Mouse (Mus musculus) intestine, embryonic 16.5 days (tissue): ENCODE data around the gene Ptpn3. TPM values are rescaled to one million over a fixed set of nuclear protein-coding genes. Genes with fewer than 3 reads are reported as not detected.

Experiments
- ATAC-seq: fragments of 200-750 bp; cut with Nextera tagmentation; 2 replicates; pipeline ENCODE4 v1.8.0; 2017; ENCODE audit warnings: moderate TSS enrichment, moderate library complexity
- H3K27ac ChIP-seq: fragments of 300-500 bp; sonication (generic); 2 replicates; pipeline ENCODE4 v1.5.1; 2014; ENCODE audit warnings: mild to moderate bottlenecking, low read length
- H3K27me3 ChIP-seq: fragments of 300-500 bp; sonication (generic); replicated peaks from 2 replicates; pipeline ENCODE4 v1.6.1; 2014; ENCODE audit warnings: low read length, control low read depth, mixed read lengths; ENCODE audit not compliant: control insufficient read depth, insufficient read depth
- H3K36me3 ChIP-seq: fragments of 300-500 bp; sonication (generic); 2 replicates; pipeline ENCODE4 v1.6.1; 2014; ENCODE audit warnings: low read length, control low read depth; ENCODE audit not compliant: control insufficient read depth, insufficient read depth
- H3K4me1 ChIP-seq: fragments of 300-500 bp; sonication (generic); 2 replicates; pipeline ENCODE4 v1.6.1; 2014; ENCODE audit warnings: low read length, control low read depth, mixed read lengths; ENCODE audit not compliant: control insufficient read depth, insufficient read depth
- H3K4me2 ChIP-seq: fragments of 300-500 bp; sonication (generic); 2 replicates; pipeline ENCODE4 v1.6.1; 2014; ENCODE audit warnings: low read depth, low read length, control low read depth
- H3K4me3 ChIP-seq: fragments of 300-500 bp; sonication (generic); 2 replicates; pipeline ENCODE4 v1.5.1; 2014; ENCODE audit warnings: mild to moderate bottlenecking, low read length
- H3K9ac ChIP-seq: fragments of 300-500 bp; sonication (generic); 2 replicates; pipeline ENCODE4 v1.6.1; 2014; ENCODE audit warnings: low read depth, low read length
- H3K9me3 ChIP-seq: fragments of 300-500 bp; sonication (generic); 2 replicates; pipeline ENCODE4 v1.6.1; 2016; ENCODE audit warnings: low read length, control low read depth; ENCODE audit not compliant: control insufficient read depth
- WGBS: fragments of 180-500 bp; shearing (Covaris S2); extraction: QIAGEN DNeasy Blood & Tissue Kit; methylation state at CpG from one replicate; pipeline ENCODE4 v1.1.7; 2014; 5-methylcytosine and 5-hydroxymethylcytosine counted together
- polyA plus RNA-seq: library from polyadenylated mRNA; unstranded; fragments of >200 nt; fragmentation: Nextera tagmentation; extraction: Ambion mirVana; gene quantifications from 2 replicates; pipeline ENCODE4 v1.2.1, GENCODE M21; 2015

The Ptpn3 gene
- polyA plus RNA-seq, 1 experiment from 2014 or later = 8.5 TPM

DNA sequence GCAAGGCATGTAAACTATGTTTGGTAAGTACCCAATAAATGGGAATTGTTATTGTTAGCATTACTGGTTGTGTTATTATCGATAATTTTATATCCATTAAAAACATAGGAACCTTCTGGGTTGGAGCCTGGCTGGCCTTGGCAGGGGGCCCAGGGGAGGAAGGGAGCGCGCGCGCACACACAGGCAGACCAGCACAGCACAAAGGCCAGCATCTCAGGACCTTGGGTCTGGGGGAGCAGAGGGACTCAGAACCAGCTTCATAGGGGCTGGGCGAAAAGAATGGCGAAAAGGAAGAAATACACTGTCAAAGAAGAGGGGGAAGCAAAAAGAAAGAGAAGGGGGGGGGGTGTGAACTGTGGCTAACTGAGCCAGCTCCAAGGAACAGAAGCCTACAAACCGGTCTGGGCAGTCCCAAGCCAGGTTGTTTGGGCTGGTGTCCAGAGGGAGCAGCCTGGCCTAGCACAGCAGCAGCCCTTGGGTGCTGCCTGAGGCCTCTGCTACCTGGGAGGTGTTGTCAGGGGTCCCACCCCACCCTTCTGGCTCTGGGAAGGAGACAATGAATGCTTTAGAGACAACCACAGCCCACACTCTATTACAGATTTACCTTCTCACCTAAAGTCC lies 145.0 kb downstream of the Ptpn3 start:
- peaks cover 10% of the 10 kb centered on the region for H3K4me1 ChIP-seq
- 74% methylated on average over 8 of the region's 8 CpGs for WGBS
- no peaks in the 10 kb centered on the region for H3K36me3 ChIP-seq
- H3K9ac ChIP-seq = 0 out of 2 replicates have a peak overlapping the region, but pooled peaks have one; percentile 18
- H3K4me3 ChIP-seq = no peak overlapping the region
- H3K27ac ChIP-seq = peak overlapping the region; percentile 27; the same call in 1 of the 2 replicates
- H3K9me3 ChIP-seq = no peaks in the 10 kb centered on the region
- ATAC-seq = 0 out of 2 replicates have a peak, but pooled peaks have one; percentile 38
- H3K4me2 ChIP-seq = no peak overlapping the region
- H3K27me3 ChIP-seq = no peaks in the 10 kb centered on the region

DNA sequence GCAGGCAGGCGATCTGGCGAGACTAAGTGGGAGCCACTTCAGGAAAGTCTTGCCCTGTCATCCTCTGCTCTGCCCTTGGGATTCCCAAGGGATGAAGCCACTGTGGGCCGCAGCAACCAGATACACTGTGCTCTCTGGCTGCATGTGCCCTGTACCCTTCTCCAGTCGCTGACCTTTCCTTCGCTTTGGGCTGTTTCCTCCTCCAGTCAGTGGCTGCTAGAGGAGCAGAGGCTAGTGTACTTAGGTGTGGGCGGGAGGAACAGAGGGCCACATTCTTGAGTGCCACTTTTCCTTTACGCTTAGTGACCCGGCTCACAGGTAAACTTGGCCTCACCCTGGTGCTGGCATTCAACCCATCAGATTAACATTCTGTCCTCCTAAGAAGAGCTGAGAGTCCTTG lies 147.8 kb downstream of the Ptpn3 start:
- peak overlapping the region; percentile 87 for H3K27ac ChIP-seq
- H3K4me2 ChIP-seq = peak overlapping the region; percentile 34
- H3K9ac ChIP-seq = peak overlapping the region; percentile 41
- WGBS = 28% methylated on average over 8 of the region's 8 CpGs
- no peaks in the 10 kb centered on the region for H3K27me3 ChIP-seq
- no peak overlapping the region for H3K4me3 ChIP-seq
- no peaks in the 10 kb centered on the region for H3K36me3 ChIP-seq
- H3K9me3 ChIP-seq = no peaks in the 10 kb centered on the region
- peaks cover 10% of the 10 kb centered on the region for H3K4me1 ChIP-seq
- peak; percentile 74 for ATAC-seq

DNA sequence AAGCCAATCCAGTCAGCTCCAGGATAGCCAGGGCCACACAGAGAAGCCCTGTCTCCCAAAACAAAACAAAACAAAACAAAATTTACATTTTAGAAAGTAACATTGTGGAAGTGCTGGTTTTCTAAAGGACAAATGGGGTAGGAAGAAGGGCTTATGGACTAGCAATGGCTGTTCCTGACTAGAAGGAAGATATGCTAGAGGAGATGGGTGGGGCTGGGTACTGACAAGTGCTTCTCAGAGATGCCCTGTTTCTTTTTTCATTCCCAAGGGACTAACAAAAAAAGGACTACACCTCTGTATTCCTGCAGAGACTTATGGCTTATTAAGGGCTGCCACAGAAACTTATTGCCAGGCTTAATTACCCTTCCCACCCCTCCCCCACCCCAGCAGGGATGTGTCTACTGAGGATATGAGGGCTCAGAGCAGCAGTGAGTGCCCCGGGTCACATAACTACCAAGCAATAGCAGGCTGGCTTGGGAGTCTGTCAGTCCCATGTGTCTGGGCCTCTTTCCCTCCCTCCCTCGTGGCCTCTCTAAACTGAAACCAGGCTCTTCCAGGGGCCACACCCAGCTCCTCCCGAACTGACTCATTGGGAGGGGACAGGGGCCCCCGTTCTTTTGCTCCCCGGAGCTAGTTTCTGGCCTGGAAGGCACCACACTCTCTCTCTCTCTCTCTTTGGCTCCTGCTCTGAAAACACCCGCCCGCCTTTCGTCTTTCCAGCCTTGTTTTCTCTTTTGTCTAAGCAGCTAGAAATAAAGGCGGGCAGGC lies 148.4 kb downstream of the Ptpn3 start:
- peak; percentile 94 for ATAC-seq
- 5% methylated on average over 9 of the region's 9 CpGs for WGBS
- Histone ChIP-seq H3K4me2 (peak overlapping the region; percentile 34), H3K27ac (peak overlapping the region; percentile 87), H3K36me3 (no peaks in the 10 kb centered on the region), H3K27me3 (no peaks in the 10 kb centered on the region), H3K4me1 (peaks cover 10% of the 10 kb centered on the region), H3K4me3 (no peak overlapping the region), H3K9ac (peak overlapping the region; percentile 41), H3K9me3 (no peaks in the 10 kb centered on the region)

DNA sequence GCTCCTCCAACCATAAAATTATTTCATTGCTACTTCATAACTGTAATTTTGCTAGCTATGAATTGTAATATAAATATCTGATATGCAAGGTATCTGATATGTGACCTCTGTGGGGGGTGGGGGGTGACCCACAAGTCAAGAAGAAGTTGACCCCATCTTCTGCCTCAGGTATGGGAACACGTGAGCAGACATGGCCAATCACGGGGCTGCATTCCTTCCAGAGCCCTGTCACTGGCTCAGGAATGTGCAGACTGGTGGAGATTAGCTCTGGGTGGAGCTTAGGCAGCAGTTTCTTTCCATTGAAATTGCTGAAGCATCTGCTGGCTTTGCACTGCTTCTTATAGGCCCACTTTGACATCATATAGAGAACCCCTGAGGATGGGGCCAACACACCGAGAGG lies 153.5 kb downstream of the Ptpn3 start:
- no peak for ATAC-seq
- no peaks in the 10 kb centered on the region for H3K9me3 ChIP-seq
- H3K9ac ChIP-seq = no peak overlapping the region
- no peak overlapping the region for H3K27ac ChIP-seq
- H3K4me3 ChIP-seq = no peak overlapping the region
- H3K36me3 ChIP-seq = no peaks in the 10 kb centered on the region
- H3K27me3 ChIP-seq = no peaks in the 10 kb centered on the region
- no peak overlapping the region for H3K4me2 ChIP-seq
- H3K4me1 ChIP-seq = no peaks in the 10 kb centered on the region
- WGBS = 63% methylated on average over 3 of the region's 3 CpGs

DNA sequence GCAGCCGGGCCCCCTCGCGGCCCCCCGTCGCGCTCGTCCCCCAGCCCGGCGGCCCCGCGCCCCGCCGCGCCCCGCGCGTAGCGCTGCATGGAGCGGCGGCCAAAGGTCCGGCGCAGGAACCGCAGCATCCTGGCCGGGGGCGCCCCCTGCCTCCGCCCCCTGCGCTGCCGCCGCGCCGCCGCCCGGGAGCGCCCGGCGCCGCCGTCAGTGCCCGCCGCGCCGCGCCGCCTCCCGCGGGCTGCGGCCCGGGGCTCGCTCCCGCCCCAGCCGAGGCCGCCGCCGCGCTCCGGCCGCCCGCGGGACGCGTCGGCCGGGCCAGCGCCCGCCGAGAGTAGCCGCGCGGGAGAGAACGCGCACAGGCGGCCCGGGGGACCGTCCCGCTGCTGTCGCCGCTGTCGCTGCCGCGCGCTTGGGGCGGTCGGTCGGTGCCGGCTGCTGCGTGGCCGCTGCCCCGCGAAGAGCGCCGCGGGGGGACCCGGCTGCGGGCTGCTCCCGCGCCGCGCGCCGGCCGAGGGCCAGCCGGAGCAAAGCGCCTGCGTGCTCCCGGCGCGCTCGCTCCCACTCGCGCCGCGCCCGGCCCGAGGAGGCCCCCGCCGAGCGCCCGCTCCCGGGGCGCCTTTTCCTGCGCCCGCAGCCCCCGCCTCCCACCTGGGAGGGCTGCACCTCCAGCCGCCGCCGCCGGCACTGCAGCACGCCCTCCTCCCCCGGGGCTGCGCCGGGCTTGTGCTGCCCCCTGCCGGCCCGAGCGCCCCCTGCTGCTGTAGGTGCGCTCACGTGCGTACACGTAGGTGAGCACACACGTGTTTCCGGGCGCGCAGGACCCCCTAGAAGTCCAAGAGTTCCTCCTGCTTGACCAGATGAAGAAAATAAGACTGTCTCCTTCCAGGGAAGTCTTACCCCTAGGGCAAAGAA lies 158.4 kb downstream of the Ptpn3 start, which contains the start of gene Epb41l4b:
Gene Epb41l4b (minus strand): TSS at position 412 of the 912 bp plus-strand sequence.
- Histone ChIP-seq H3K36me3 (no peaks in the 10 kb centered on the region), H3K27me3 (peaks cover 3% of the 10 kb centered on the region), H3K9me3 (no peaks in the 10 kb centered on the region), H3K9ac (peak within 1 kb of the TSS; percentile 83), H3K4me1 (peaks cover 12% of the 10 kb centered on the region), H3K27ac (peak within 1 kb of the TSS; percentile 82), H3K4me2 (peak within 1 kb of the TSS; percentile 78), H3K4me3 (peak within 1 kb of the TSS; percentile 74)
- WGBS = under 1% methylated on average over 106 of the region's 142 CpGs
- ATAC-seq = peak; percentile 82

DNA sequence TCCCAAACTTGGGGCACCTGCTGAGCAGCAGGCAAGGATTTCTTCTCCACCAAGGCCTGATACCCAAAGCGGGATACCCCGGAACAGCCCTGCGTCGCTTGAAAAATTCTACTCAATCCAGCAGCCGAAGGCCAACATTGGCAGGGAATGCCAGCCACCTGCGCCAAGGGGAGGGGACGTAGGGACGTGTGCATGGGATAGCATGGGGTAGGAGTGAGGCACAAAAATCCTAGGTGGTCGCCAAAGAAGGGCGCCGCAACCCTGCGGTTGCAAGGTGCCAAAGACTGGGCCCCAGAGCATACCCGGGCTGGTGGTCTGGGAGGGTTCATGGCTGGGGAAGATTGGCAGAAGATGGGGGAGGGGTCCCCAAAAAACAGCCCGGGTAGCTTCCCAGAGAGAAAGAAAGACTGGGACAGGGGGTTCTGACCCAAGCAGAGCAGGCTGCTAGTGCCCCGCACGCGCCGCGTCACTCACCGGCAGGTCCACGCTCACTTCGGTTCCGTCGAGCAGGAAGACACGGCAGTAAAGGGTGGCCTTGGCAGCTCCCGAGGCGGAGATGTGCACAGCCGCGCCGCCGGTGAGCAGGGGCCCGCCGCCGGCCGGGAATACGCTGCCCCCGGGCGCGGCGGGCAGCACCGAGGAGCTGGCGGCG lies 159.1 kb downstream of the Ptpn3 start:
- Histone ChIP-seq H3K4me2 (peak overlapping the region; percentile 78), H3K36me3 (no peaks in the 10 kb centered on the region), H3K9ac (peak overlapping the region; percentile 83), H3K27ac (peak overlapping the region; percentile 82), H3K4me1 (peaks cover 20% of the 10 kb centered on the region), H3K27me3 (peaks cover 3% of the 10 kb centered on the region), H3K9me3 (no peaks in the 10 kb centered on the region), H3K4me3 (peak overlapping the region; percentile 74)
- ATAC-seq = peak; percentile 22
- WGBS = 2% methylated on average over 40 of the region's 43 CpGs

DNA sequence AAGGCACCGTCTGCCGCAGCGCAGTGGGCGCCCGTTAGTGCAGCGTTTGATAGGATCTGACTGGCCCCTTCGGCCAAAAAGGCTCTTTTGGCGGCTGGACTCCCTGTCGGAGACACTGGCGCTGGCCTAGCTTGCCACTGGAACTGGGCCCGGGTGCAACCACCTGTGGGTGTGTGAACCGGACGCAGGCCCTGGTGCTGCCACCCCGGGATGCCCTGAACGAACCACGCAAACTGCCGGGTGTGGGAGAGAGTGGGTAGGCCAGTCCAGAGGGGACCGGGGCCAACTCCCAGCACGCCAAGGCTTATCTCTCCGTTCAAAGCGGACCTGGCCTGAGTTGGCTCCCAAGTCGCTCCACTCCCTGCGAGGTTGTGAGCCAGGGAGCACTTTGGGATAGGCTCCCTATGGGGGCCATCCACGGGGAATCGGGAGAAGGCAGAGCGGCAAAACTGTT lies 159.7 kb downstream of the Ptpn3 start:
- WGBS = 6% methylated on average over 26 of the region's 26 CpGs
- peaks cover 3% of the 10 kb centered on the region for H3K27me3 ChIP-seq
- peak overlapping the region; percentile 83 for H3K9ac ChIP-seq
- peak overlapping the region; percentile 82 for H3K27ac ChIP-seq
- H3K4me1 ChIP-seq = peaks cover 22% of the 10 kb centered on the region
- H3K4me3 ChIP-seq = peak overlapping the region; percentile 74
- H3K4me2 ChIP-seq = peak overlapping the region; percentile 78
- no peaks in the 10 kb centered on the region for H3K9me3 ChIP-seq
- no peak for ATAC-seq
- no peaks in the 10 kb centered on the region for H3K36me3 ChIP-seq

DNA sequence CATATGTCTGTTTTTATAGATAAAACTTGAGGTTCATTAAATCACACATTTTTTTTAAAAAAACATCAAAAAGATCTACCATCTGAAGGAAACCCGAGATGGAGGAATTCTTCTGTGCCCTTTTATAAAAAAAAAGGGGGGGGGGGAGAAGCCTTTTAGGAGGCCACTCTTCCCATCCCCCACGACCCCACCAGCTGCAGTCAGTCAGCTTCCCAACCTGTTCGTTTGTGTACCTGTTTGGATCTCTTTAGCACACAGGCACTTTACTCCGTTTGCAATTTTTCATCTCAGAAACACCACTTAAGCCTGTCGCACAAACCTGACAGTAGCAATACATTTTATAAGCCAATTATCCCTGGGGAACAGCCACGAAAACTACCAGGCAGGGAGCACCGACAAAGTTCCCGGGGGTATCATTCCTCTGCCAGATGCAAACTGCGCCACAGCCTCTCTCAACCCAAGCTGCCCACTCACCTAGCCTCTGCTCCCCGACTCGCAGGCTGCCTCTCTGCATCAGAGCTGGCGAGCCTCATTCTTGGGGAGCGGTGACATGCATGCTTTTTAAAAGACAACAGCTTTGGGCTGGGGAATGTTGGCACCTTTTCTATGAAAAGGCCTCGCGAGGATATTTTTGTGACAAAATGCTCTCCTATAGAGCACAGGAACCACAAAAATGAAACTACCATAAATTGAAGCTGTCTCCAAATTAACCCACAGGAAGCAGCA lies 160.5 kb downstream of the Ptpn3 start:
- Histone ChIP-seq H3K36me3 (no peaks in the 10 kb centered on the region), H3K9ac (peak overlapping the region; percentile 83), H3K4me2 (peak overlapping the region; percentile 78), H3K4me1 (peaks cover 22% of the 10 kb centered on the region), H3K9me3 (no peaks in the 10 kb centered on the region), H3K27ac (peak overlapping the region; percentile 50), H3K27me3 (peaks cover 3% of the 10 kb centered on the region), H3K4me3 (peak overlapping the region; percentile 74)
- ATAC-seq = no peak
- 21% methylated on average over 15 of the region's 15 CpGs for WGBS
